Mouse (Mus musculus) midbrain, postnatal 0 days (tissue): Measurements from ENCODE around the gene Tmem101. TPM values are rescaled to one million over a fixed set of nuclear protein-coding genes. Genes with fewer than 3 reads are reported as not detected.
A peak's percentile ranks its signal among the peaks of the same experiment; 100 is the strongest.

Source experiments
- ATAC-seq: fragments of 200-750 bp; cut with Nextera tagmentation; 2 replicates; pipeline ENCODE4 v1.8.0; 2017; ENCODE audit warnings: moderate number of reproducible peaks, mild to moderate bottlenecking, moderate TSS enrichment, moderate library complexity; ENCODE audit not compliant: low FRiP score
- DNase-seq: peaks from one replicate; pipeline ENCODE4 v3.0.0-alpha.2; 2015; ENCODE audit warnings: low spot score
- H3K27ac ChIP-seq: fragments of 300-500 bp; sonication (generic); 2 replicates; pipeline ENCODE4 v1.5.1; 2014; ENCODE audit warnings: low read depth, mild to moderate bottlenecking, low read length, mixed read lengths
- H3K27me3 ChIP-seq: fragments of 300-500 bp; sonication (generic); 2 replicates; pipeline ENCODE4 v1.6.1; 2014; ENCODE audit warnings: low read length, control low read depth, mixed read lengths; ENCODE audit not compliant: insufficient read depth
- H3K36me3 ChIP-seq: fragments of 300-500 bp; sonication (generic); 2 replicates; pipeline ENCODE4 v1.6.1; 2014; ENCODE audit warnings: low read length, control low read depth, mixed read lengths; ENCODE audit not compliant: insufficient read depth
- H3K4me1 ChIP-seq: fragments of 300-500 bp; sonication (generic); 2 replicates; pipeline ENCODE4 v1.6.1; 2014; ENCODE audit warnings: mild to moderate bottlenecking, control low read depth, antibody characterized with exemption, low read length, mixed read lengths; ENCODE audit not compliant: insufficient read depth
- H3K4me2 ChIP-seq: fragments of 300-500 bp; sonication (generic); 2 replicates; pipeline ENCODE4 v1.6.1; 2014; ENCODE audit warnings: low read depth, mild to moderate bottlenecking, low read length, mixed read lengths; ENCODE audit not compliant: poor library complexity, severe bottlenecking
- H3K4me3 ChIP-seq: fragments of 300-500 bp; sonication (generic); 2 replicates; pipeline ENCODE4 v1.5.1; 2014; ENCODE audit warnings: low read depth, mild to moderate bottlenecking, low read length, moderate library complexity
- H3K9ac ChIP-seq: fragments of 300-500 bp; sonication (generic); replicated peaks from 2 replicates; pipeline ENCODE4 v1.6.1; 2014; ENCODE audit warnings: mild to moderate bottlenecking, low read length, moderate library complexity, mixed read lengths; ENCODE audit not compliant: poor library complexity, severe bottlenecking
- H3K9me3 ChIP-seq: fragments of 300-500 bp; sonication (generic); 2 replicates; pipeline ENCODE4 v1.6.1; 2016; ENCODE audit warnings: low read length, control low read depth
- CTCF ChIP-seq: IDR thresholded peaks from 2 replicates; pipeline ENCODE4 v1.5.1; 2016; ENCODE audit warnings: antibody characterized with exemption, mild to moderate bottlenecking
- WGBS: fragments of 180-500 bp; shearing (Covaris S2); extraction: QIAGEN DNeasy Blood & Tissue Kit; methylation state at CpG from one replicate; pipeline ENCODE4 v1.1.7; 2014; 5-methylcytosine and 5-hydroxymethylcytosine counted together
- polyA plus RNA-seq: library from polyadenylated mRNA; unstranded; fragments of >200 nt; fragmentation: Nextera tagmentation; extraction: Ambion mirVana; gene quantifications from 2 replicates; pipeline ENCODE4 v1.2.1, GENCODE M21; 2015
- total RNA-seq: library from RNA; depleted of rRNA; stranded (reverse); fragments of >200 nt; gene quantifications from 2 replicates; pipeline ENCODE4 v1.2.3, GENCODE M21; 2014

Gene Tmem101
- total and polyA plus RNA-seq, 2 experiments from 2014 or later, result 41.1 to 44.4 TPM

DNA sequence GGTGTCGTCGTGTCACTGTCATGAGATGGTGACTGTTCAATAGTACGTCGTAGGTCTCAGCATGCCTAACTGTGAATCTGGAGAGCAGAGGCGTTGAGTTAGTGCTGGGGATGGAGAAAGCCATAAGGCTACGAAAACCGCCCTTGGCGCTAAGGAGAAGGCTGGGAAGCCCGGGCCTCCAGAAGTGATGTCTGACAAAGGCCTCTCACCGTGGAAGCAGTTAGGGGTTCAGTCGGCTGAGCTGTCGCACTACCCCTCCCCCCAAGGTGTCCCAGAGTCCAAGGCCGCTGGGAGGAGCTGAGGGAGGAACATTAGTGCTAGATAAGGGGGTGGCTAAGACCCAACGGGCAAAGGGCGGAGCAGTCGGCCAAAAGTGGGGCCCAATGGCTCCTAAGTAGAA lies 10.2 kb downstream of the Tmem101 start:
- no peak for ATAC-seq
- H3K4me3 ChIP-seq, result no peak overlapping the region; the same call in 1 of the 2 replicates
- no peaks in the 10 kb centered on the region for H3K9me3 ChIP-seq
- DNase-seq, result no peak
- 4% methylated on average over 16 of the region's 16 CpGs for WGBS
- H3K36me3 ChIP-seq, result no peaks in the 10 kb centered on the region
- H3K4me2 ChIP-seq, result no peak overlapping the region
- no peaks in the 10 kb centered on the region; the same call in 1 of the 2 replicates for H3K4me1 ChIP-seq
- H3K27ac ChIP-seq, result no peak overlapping the region
- TF ChIP-seq CTCF, result no peak
- H3K27me3 ChIP-seq, result peaks cover 67% of the 10 kb centered on the region
- no peak overlapping the region for H3K9ac ChIP-seq

DNA sequence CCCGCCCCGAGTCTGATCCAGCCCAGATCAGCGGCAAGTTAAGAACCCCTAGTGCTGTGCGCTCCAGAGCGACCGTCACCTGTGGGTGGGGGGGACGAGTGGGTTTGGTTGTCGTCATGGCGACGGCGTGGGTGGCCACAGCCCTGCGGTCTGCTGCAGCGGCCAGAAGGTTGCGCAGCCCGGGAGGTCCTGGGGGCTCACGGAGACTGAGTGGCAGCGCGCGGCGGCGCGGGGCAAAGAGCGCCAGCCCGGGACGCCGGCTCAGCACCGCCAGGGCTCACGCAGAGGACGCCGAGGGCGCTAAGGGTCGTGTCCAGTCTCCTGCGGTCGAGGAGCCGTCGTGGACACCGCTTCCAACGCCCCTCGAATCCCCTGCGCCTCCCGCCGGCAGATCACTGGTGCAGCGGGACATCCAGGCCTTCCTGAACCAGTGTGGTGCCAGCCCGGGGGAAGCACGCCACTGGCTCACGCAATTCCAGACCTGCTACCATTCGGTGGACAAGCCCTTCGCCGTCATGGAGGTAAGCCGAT lies 10.7 kb downstream of the Tmem101 start, which contains the start of gene Nags:
TSS of gene Nags (plus strand) at position 43 of the 531 bp plus-strand sequence.
- Histone ChIP-seq H3K27me3 (peaks cover 67% of the 10 kb centered on the region), H3K9ac (0 out of 2 replicates have a peak within 1 kb of the TSS, but pooled peaks have one; percentile 13), H3K4me2 (peak within 1 kb of the TSS; percentile 29), H3K4me1 (no peaks in the 10 kb centered on the region; the same call in 1 of the 2 replicates), H3K27ac (no peak within 1 kb of the TSS), H3K4me3 (peak within 1 kb of the TSS; percentile 21; the same call in 1 of the 2 replicates), H3K9me3 (no peaks in the 10 kb centered on the region), H3K36me3 (no peaks in the 10 kb centered on the region)
- ATAC-seq, result no peak
- WGBS, result 1% methylated on average over 46 of the region's 50 CpGs
- no peak for DNase-seq
- TF ChIP-seq CTCF, result no peak

DNA sequence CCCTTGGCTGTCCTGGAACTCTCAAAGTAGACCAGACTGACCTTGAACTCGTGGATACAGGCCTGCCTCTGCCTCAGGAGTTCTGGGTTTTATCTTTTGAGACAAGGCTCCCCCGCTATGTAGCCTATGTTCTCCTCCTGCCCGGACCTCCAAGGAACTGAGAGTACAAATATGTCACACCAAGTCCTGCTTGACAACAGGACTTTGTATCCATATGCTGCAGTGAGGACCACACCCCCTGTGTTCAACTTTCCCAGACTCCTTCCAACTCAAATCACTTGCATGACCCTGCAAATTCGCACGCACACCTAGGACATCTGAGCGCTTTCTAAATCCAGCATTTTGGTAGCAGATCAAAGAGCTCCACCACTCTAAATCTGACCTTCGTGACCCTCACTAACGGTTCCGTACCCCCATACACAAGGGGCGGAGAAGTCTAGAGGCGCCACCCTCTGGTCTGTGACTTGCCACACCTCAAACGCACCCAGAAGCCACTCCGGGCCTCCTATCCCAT lies 11.2 kb downstream of the Tmem101 start:
- H3K4me1 ChIP-seq, result no peaks in the 10 kb centered on the region; the same call in 1 of the 2 replicates
- TF ChIP-seq CTCF, result no peak
- H3K4me2 ChIP-seq, result peak overlapping the region; percentile 29
- H3K27me3 ChIP-seq, result peaks cover 67% of the 10 kb centered on the region
- no peak for ATAC-seq
- H3K27ac ChIP-seq, result no peak overlapping the region
- WGBS, result 25% methylated on average over 13 of the region's 13 CpGs
- 0 out of 2 replicates have a peak overlapping the region, but pooled peaks have one; percentile 13 for H3K9ac ChIP-seq
- no peaks in the 10 kb centered on the region for H3K36me3 ChIP-seq
- peak overlapping the region; percentile 21; the same call in 1 of the 2 replicates for H3K4me3 ChIP-seq
- H3K9me3 ChIP-seq, result no peaks in the 10 kb centered on the region
- DNase-seq, result no peak

DNA sequence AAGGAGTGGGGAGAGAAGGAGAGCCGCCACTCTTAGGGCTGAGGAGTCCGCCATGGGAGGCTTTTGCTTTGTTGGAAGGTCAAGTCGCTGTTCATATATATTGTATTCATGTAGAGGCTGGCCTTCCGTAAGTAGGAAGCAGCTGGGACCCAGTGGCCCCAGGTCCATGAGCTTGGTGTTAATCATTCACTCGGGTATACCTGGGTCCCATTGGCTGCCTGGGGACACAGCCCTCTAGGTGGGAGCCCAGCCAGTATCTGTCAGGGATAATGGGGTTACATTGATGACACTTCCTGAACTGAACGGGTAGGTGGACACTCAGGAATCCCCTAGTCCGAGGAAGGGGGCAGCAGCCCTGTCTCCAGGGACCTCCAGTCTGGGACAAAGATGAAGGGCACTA lies 13.8 kb downstream of the Tmem101 start:
- no peak for TF ChIP-seq CTCF
- no peaks in the 10 kb centered on the region for H3K9me3 ChIP-seq
- no peak overlapping the region for H3K9ac ChIP-seq
- no peak overlapping the region for H3K27ac ChIP-seq
- H3K4me1 ChIP-seq, result no peaks in the 10 kb centered on the region; the same call in 1 of the 2 replicates
- H3K4me3 ChIP-seq, result no peak overlapping the region
- ATAC-seq (no peak), DNase-seq (no peak)
- no peaks in the 10 kb centered on the region for H3K36me3 ChIP-seq
- WGBS, result 66% methylated on average over 7 of the region's 7 CpGs
- peaks cover 44% of the 10 kb centered on the region for H3K27me3 ChIP-seq
- H3K4me2 ChIP-seq, result no peak overlapping the region

DNA sequence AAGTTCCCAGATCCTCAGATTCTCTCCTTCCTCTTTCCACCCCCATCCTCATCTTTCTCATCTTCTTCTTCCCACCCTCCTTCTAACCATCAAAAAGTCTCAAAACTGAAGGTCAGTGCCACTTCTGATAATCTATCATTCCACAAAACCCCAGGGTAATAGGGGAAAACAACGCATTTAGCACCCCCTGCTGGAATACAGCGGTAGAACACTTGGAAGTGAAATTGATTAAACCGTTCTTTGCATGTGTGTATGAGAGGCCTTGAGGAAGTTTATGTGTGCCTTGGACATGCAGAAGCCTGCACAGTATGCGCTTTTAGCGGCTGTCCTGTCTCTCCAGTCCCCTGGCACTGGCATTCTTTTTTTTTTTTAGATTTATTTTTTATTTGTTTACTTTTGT lies 15.7 kb downstream of the Tmem101 start:
- peak; percentile 88 for TF ChIP-seq CTCF
- H3K4me1 ChIP-seq, result no peaks in the 10 kb centered on the region; the same call in 1 of the 2 replicates
- H3K36me3 ChIP-seq, result no peaks in the 10 kb centered on the region
- no peak overlapping the region for H3K4me3 ChIP-seq
- DNase-seq, result peak; percentile 62
- no peaks in the 10 kb centered on the region for H3K9me3 ChIP-seq
- no peak overlapping the region for H3K27ac ChIP-seq
- ATAC-seq, result no peak
- H3K27me3 ChIP-seq, result peaks cover 26% of the 10 kb centered on the region
- no peak overlapping the region for H3K9ac ChIP-seq
- 3% methylated on average over 5 of the region's 5 CpGs for WGBS
- H3K4me2 ChIP-seq, result no peak overlapping the region

DNA sequence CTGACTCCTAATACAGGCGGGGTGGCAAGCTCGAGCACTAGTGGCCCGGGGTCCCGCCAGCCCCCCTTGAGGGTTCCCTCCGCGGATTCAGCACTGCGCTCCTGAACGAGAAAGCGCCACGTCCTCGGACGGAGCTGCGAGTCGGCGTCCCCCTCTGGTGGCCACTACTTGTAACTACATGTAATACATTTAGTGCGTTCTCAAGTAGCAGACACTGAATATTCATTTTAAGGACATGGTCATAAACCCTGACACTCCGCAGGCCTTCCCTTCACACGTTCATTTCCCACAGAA lies 17.8 kb downstream of the Tmem101 start:
- no peak overlapping the region for H3K27ac ChIP-seq
- TF ChIP-seq CTCF, result peak; percentile 96
- peak; percentile 84 for DNase-seq
- peaks cover 8% of the 10 kb centered on the region; the same call in 1 of the 2 replicates for H3K27me3 ChIP-seq
- no peaks in the 10 kb centered on the region for H3K36me3 ChIP-seq
- no peak overlapping the region for H3K9ac ChIP-seq
- WGBS, result 0% methylated on average over 18 of the region's 18 CpGs
- peak overlapping the region; percentile 55 for H3K4me2 ChIP-seq
- H3K4me3 ChIP-seq, result peak overlapping the region; percentile 17; the same call in 1 of the 2 replicates
- no peaks in the 10 kb centered on the region for H3K4me1 ChIP-seq
- H3K9me3 ChIP-seq, result no peaks in the 10 kb centered on the region
- ATAC-seq, result no peak
